Mouse (Mus musculus): ENCODE measurements around the gene Rbm24. TPM values are rescaled to one million over a fixed set of nuclear protein-coding genes. Genes with fewer than 3 reads are reported as not detected.

Gene Rbm24
- polyA plus RNA-seq, 1 experiment = not detected

GRCm38 (mm10) chr13:46413588-46413987, 4.6 kb upstream of the Rbm24 start:
- H3K4me3 ChIP-seq (ENCODE audit: insufficient read depth, low read depth, low read length) = no peak overlapping the region
- no peak overlapping the region for H3K27ac ChIP-seq (ENCODE audit: insufficient read depth, low read depth, low read length)
- 68% methylated on average over 10 of the region's 10 CpGs for whole genome bisulfite sequencing
- H3K4me1 ChIP-seq (ENCODE audit: control insufficient read depth, insufficient read depth, low read length) = 0 out of 2 replicates have a peak, but pooled peaks cover 2% of the 10 kb centered on the region
- TF ChIP-seq CTCF (IDR thresholded peaks at IDR 0.05; ENCODE audit: insufficient read depth, low read depth, low read length) (no peak), POLR2A (IDR thresholded peaks at IDR 0.05; ENCODE audit: insufficient read depth, low read depth, low read length) (no peak)

- Histone ChIP-seq H3K4me3 (ENCODE audit: insufficient read depth, low read depth, low read length) (no peak overlapping the region), H3K27ac (ENCODE audit: insufficient read depth, low read depth, low read length) (no peak overlapping the region), H3K4me1 (ENCODE audit: control insufficient read depth, insufficient read depth, low read length) (0 out of 2 replicates have a peak, but pooled peaks cover 4% of the 10 kb centered on the region)
- WGBS = 78% methylated on average over 8 of the region's 8 CpGs
- TF ChIP-seq POLR2A (IDR thresholded peaks at IDR 0.05; ENCODE audit: insufficient read depth, low read depth, low read length) (no peak), CTCF (IDR thresholded peaks at IDR 0.05; ENCODE audit: insufficient read depth, low read depth, low read length) (no peak)
These were observed 4.2 kb upstream of the Rbm24 start for GRCm38 (mm10) chr13:46414050-46414449.

- H3K4me1 ChIP-seq (ENCODE audit: control insufficient read depth, insufficient read depth, low read length) = 0 out of 2 replicates have a peak, but pooled peaks cover 7% of the 10 kb centered on the region
These were observed 2.2 kb upstream of the Rbm24 start for GRCm38 (mm10) chr13:46416021-46416420.

DNA sequence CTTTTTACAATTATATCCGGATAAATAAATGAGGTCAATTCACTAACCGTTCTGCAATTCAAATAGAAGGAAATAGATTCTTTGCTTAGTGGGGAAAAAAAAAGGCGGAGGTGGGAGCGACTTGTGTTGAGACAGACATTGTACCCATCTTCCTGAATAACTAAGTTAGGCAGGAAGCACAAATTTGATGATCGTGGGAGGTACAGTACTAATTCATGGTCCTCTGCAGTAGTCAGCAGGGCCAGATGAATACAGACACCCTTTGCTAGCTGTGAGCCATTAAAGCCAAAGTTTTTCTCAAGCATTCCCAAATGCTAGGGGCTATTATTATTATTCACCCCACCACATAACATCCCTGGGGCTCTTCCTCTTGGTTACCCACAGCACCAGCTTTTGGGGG, 640 bp upstream of the Rbm24 start:
- 80% methylated on average over 5 of the region's 5 CpGs for WGBS
- Histone ChIP-seq H3K4me3 (ENCODE audit: insufficient read depth, low read depth, low read length) (no peak overlapping the region; the same call in 1 of the 2 replicates), H3K4me1 (ENCODE audit: control insufficient read depth, insufficient read depth, low read length) (0 out of 2 replicates have a peak, but pooled peaks cover 7% of the 10 kb centered on the region), H3K27ac (ENCODE audit: insufficient read depth, low read depth, low read length) (no peak overlapping the region)
- TF ChIP-seq CTCF (IDR thresholded peaks at IDR 0.05; ENCODE audit: insufficient read depth, low read depth, low read length) (no peak), POLR2A (IDR thresholded peaks at IDR 0.05; ENCODE audit: insufficient read depth, low read depth, low read length) (no peak)

More at GRCm38 (mm10) chr13:46416021-46416420, 2.2 kb upstream of the Rbm24 start:
- no peak overlapping the region for H3K4me3 ChIP-seq (ENCODE audit: insufficient read depth, low read depth, low read length)
- TF ChIP-seq POLR2A (IDR thresholded peaks at IDR 0.05; ENCODE audit: insufficient read depth, low read depth, low read length) (no peak), CTCF (IDR thresholded peaks at IDR 0.05; ENCODE audit: insufficient read depth, low read depth, low read length) (no peak)
- 77% methylated on average over 8 of the region's 8 CpGs for WGBS
- no peak overlapping the region for H3K27ac ChIP-seq (ENCODE audit: insufficient read depth, low read depth, low read length)

DNA sequence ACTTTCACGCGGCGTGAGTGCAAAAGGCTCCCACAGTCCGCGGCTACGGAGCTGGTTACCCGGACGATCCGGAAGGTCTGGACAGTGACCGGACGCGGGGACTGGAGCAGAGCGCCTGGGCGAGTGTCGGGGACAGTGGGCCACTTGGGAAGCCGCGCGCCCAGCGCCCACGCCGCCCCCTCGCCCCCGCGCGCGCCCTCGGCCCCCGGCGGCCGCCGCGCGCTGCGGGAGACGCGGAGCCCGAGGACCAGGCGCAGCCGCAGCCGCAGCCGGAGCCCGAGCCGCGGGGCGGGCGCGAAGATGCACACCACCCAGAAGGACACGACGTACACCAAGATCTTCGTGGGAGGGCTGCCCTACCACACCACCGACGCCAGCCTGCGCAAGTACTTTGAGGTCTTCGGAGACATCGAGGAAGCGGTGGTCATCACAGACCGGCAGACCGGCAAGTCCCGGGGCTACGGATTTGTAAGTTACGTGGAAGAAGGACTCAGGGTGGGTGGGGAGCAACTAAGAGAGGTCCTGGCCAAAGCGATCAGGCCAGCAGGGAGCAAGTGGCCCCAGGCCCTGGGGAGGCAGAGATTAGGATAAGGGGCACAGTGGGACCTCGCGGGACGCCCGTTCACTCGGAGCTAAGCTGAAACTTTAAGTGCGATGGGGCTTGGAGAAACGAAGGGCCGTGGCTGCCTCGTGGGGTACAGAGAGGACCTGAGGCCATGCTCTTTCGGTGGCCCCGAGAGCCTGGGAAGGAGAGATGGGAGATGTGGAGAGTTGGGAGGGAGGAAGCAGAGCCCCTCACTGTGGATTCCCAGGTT, 704 bp downstream of the Rbm24 start:
- TF ChIP-seq CTCF (IDR thresholded peaks at IDR 0.05; ENCODE audit: insufficient read depth, low read depth, low read length) (no peak), POLR2A (IDR thresholded peaks at IDR 0.05; ENCODE audit: insufficient read depth, low read depth, low read length) (no peak)
- Histone ChIP-seq H3K27ac (ENCODE audit: insufficient read depth, low read depth, low read length) (no peak overlapping the region), H3K4me3 (ENCODE audit: insufficient read depth, low read depth, low read length) (peak overlapping the region; percentile 56), H3K4me1 (ENCODE audit: control insufficient read depth, insufficient read depth, low read length) (0 out of 2 replicates have a peak, but pooled peaks cover 7% of the 10 kb centered on the region)
- 2% methylated on average over 73 of the region's 73 CpGs for WGBS

DNA sequence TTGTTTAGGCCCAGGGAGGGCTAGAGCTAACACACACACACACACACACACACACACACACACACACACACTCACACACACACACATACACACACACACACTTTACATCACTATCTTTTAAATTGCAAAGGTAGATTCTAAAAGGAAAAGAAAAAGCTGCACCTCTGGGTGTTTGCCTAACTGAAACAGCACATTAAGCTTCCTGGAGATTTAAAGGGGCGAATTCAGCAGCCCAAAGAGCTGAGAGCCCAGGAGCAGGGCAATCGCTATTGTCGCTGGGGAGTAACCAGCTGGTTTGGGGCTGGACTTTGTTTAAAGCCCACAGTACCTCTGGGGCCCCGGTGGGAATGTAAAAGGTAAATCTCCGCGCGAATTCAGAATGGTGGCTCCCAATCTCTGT, 1.4 kb downstream of the Rbm24 start:
- 0 out of 2 replicates have a peak, but pooled peaks cover 7% of the 10 kb centered on the region for H3K4me1 ChIP-seq (ENCODE audit: control insufficient read depth, insufficient read depth, low read length)
- 40% methylated on average over 7 of the region's 7 CpGs for WGBS
- H3K4me3 ChIP-seq (ENCODE audit: insufficient read depth, low read depth, low read length) = peak overlapping the region; percentile 56
- no peak for TF ChIP-seq CTCF (IDR thresholded peaks at IDR 0.05; ENCODE audit: insufficient read depth, low read depth, low read length)
- no peak for TF ChIP-seq POLR2A (IDR thresholded peaks at IDR 0.05; ENCODE audit: insufficient read depth, low read depth, low read length)
- no peak overlapping the region for H3K27ac ChIP-seq (ENCODE audit: insufficient read depth, low read depth, low read length)

DNA sequence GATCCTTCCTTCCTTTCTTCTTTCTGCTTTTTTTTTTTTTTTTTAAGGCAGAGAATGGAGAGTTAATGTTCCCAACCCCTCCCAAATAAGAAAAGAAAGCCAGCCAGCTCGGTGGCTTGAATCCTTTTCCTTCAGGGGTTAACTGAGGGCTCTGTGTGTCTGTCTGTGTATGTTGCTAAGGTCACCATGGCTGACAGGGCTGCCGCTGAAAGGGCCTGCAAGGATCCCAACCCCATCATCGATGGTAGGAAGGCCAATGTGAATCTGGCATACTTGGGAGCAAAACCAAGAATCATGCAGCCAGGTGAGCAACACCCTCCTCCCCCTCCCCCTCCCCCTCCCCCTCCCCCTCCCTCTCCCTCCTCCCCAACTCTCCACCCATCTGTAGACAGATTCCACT, 1.9 kb downstream of the Rbm24 start:
- peak overlapping the region; percentile 37 for H3K4me3 ChIP-seq (ENCODE audit: insufficient read depth, low read depth, low read length)
- H3K27ac ChIP-seq (ENCODE audit: insufficient read depth, low read depth, low read length) = no peak overlapping the region
- 44% methylated on average over 3 of the region's 3 CpGs for WGBS
- TF ChIP-seq CTCF (IDR thresholded peaks at IDR 0.05; ENCODE audit: insufficient read depth, low read depth, low read length) (no peak), POLR2A (IDR thresholded peaks at IDR 0.05; ENCODE audit: insufficient read depth, low read depth, low read length) (no peak)
- 0 out of 2 replicates have a peak, but pooled peaks cover 7% of the 10 kb centered on the region for H3K4me1 ChIP-seq (ENCODE audit: control insufficient read depth, insufficient read depth, low read length)

DNA sequence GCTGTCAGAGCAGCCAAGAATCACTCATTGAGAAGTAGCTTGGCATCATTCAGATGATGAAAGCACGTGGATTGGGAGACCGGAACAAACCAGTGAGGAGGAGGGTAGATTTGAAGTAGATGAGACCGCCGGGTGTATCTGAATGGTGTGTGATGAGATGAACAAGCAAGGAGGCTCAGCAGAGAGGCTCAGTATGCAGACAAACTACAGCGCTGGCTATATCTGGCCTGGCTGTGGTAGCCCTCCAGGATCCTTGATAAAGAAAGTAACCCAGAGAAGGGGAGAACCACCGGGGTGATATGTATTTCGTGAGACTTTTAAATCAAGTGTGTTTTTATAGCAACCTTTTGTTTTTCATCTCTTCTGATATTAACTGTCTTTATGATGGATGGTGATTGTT, 5.6 kb downstream of the Rbm24 start:
- TF ChIP-seq POLR2A (IDR thresholded peaks at IDR 0.05; ENCODE audit: insufficient read depth, low read depth, low read length) (no peak), CTCF (IDR thresholded peaks at IDR 0.05; ENCODE audit: insufficient read depth, low read depth, low read length) (no peak)
- 96% methylated on average over 7 of the region's 7 CpGs for WGBS
- no peak overlapping the region for H3K4me3 ChIP-seq (ENCODE audit: insufficient read depth, low read depth, low read length)
- H3K27ac ChIP-seq (ENCODE audit: insufficient read depth, low read depth, low read length) = no peak overlapping the region
- 0 out of 2 replicates have a peak, but pooled peaks cover 7% of the 10 kb centered on the region for H3K4me1 ChIP-seq (ENCODE audit: control insufficient read depth, insufficient read depth, low read length)

- TF ChIP-seq CTCF (IDR thresholded peaks at IDR 0.05; ENCODE audit: insufficient read depth, low read depth, low read length) (no peak), POLR2A (IDR thresholded peaks at IDR 0.05; ENCODE audit: insufficient read depth, low read depth, low read length) (no peak)
- Histone ChIP-seq H3K4me3 (ENCODE audit: insufficient read depth, low read depth, low read length) (no peak overlapping the region), H3K4me1 (ENCODE audit: control insufficient read depth, insufficient read depth, low read length) (0 out of 2 replicates have a peak, but pooled peaks cover 3% of the 10 kb centered on the region), H3K27ac (ENCODE audit: insufficient read depth, low read depth, low read length) (no peak overlapping the region)
- 77% methylated on average over 8 of the region's 8 CpGs for WGBS
These were observed 6.1 kb downstream of the Rbm24 start for GRCm38 (mm10) chr13:46424376-46424775.

All from olfactory bulb, adult 2 months (tissue).